Mouse (Mus musculus) heart, embryonic 13.5 days (tissue): ENCODE results near the gene Abtb2. TPM values are rescaled to one million over a fixed set of nuclear protein-coding genes. Genes with fewer than 3 reads are reported as not detected.

Experiments
- ATAC-seq: fragments of 200-750 bp; cut with Nextera tagmentation; 2 replicates; pipeline ENCODE4 v1.8.0; 2017; ENCODE audit warnings: moderate TSS enrichment; ENCODE audit not compliant: insufficient number of reproducible peaks, low FRiP score, low TSS enrichment; ENCODE audit errors: extremely low read depth
- H3K27ac ChIP-seq: fragments of 300-500 bp; sonication (generic); replicated peaks from 2 replicates; pipeline ENCODE4 v1.5.1; 2015; ENCODE audit warnings: moderate library complexity, mild to moderate bottlenecking, inconsistent platforms
- H3K27me3 ChIP-seq: fragments of 300-500 bp; sonication (generic); replicated peaks from 2 replicates; pipeline ENCODE4 v1.6.1; 2015; ENCODE audit warnings: mild to moderate bottlenecking, inconsistent platforms
- H3K36me3 ChIP-seq: fragments of 300-500 bp; sonication (generic); 2 replicates; pipeline ENCODE4 v1.6.1; 2015; ENCODE audit warnings: mild to moderate bottlenecking, inconsistent platforms
- H3K4me1 ChIP-seq: fragments of 300-500 bp; sonication (generic); 2 replicates; pipeline ENCODE4 v1.6.1; 2015; ENCODE audit warnings: inconsistent platforms
- H3K4me2 ChIP-seq: fragments of 300-500 bp; sonication (generic); 2 replicates; pipeline ENCODE4 v1.6.1; 2015; ENCODE audit warnings: inconsistent platforms, mild to moderate bottlenecking, moderate library complexity
- H3K4me3 ChIP-seq: fragments of 300-500 bp; sonication (generic); 2 replicates; pipeline ENCODE4 v1.5.1; 2015; ENCODE audit warnings: moderate library complexity, mild to moderate bottlenecking, inconsistent platforms
- H3K9ac ChIP-seq: fragments of 300-500 bp; sonication (generic); 2 replicates; pipeline ENCODE4 v1.6.1; 2015; ENCODE audit warnings: inconsistent platforms, mild to moderate bottlenecking, moderate library complexity
- H3K9me3 ChIP-seq: fragments of 300-500 bp; sonication (generic); 2 replicates; pipeline ENCODE4 v1.6.1; 2016; ENCODE audit warnings: inconsistent platforms
- WGBS: fragments of 180-500 bp; shearing (Covaris S2); methylation state at CpG from one replicate; pipeline ENCODE4 v1.1.7; 2015; ENCODE audit warnings: mixed read lengths; 5-methylcytosine and 5-hydroxymethylcytosine counted together
- polyA plus RNA-seq: library from polyadenylated mRNA; unstranded; fragments of >200 nt; fragmentation: Nextera tagmentation; extraction: Ambion mirVana; gene quantifications from 2 replicates; pipeline ENCODE4 v1.2.1, GENCODE M21; 2015

Gene Abtb2
- polyA plus RNA-seq, 1 experiment from 2014 or later, result 17.4 TPM

- H3K36me3 ChIP-seq, result no peaks in the 10 kb centered on the region
- no peak overlapping the region for H3K9ac ChIP-seq
- H3K27me3 ChIP-seq, result no peaks in the 10 kb centered on the region
- no peak overlapping the region for H3K4me3 ChIP-seq
- H3K4me2 ChIP-seq, result no peak overlapping the region
- peaks cover 60% of the 10 kb centered on the region for H3K4me1 ChIP-seq
- ATAC-seq, result no peak
- H3K9me3 ChIP-seq, result no peaks in the 10 kb centered on the region
- H3K27ac ChIP-seq, result peak overlapping the region; percentile 29; the same call in 1 of the 2 replicates
These were observed 52.3 kb downstream of the Abtb2 start for GRCm38 (mm10) chr2:103618407-103618806.

GRCm38 (mm10) chr2:103622950-103623349 lies 56.8 kb downstream of the Abtb2 start:
- Histone ChIP-seq H3K4me3 (no peak overlapping the region), H3K27me3 (no peaks in the 10 kb centered on the region), H3K36me3 (no peaks in the 10 kb centered on the region), H3K9me3 (no peaks in the 10 kb centered on the region), H3K9ac (no peak overlapping the region; the same call in 1 of the 2 replicates), H3K4me2 (no peak overlapping the region), H3K27ac (no peak overlapping the region), H3K4me1 (peaks cover 78% of the 10 kb centered on the region)
- ATAC-seq, result no peak
- WGBS, result 65% methylated on average over 4 of the region's 4 CpGs

GRCm38 (mm10) chr2:103625349-103625932 lies 59.3 kb downstream of the Abtb2 start:
- 0 out of 2 replicates have a peak, but pooled peaks have one; percentile 14 for ATAC-seq
- Histone ChIP-seq H3K27me3 (no peaks in the 10 kb centered on the region), H3K9ac (peak overlapping the region; percentile 15; the same call in 1 of the 2 replicates), H3K27ac (peak overlapping the region; percentile 63), H3K9me3 (no peaks in the 10 kb centered on the region), H3K4me3 (no peak overlapping the region), H3K36me3 (no peaks in the 10 kb centered on the region), H3K4me1 (peaks cover 81% of the 10 kb centered on the region), H3K4me2 (peak overlapping the region; percentile 40)
- 15% methylated on average over 7 of the region's 7 CpGs for WGBS

GRCm38 (mm10) chr2:103627101-103627500 lies 61.0 kb downstream of the Abtb2 start:
- no peak for ATAC-seq
- no peak overlapping the region for H3K4me2 ChIP-seq
- 73% methylated on average over 7 of the region's 7 CpGs for WGBS
- H3K4me1 ChIP-seq, result peaks cover 78% of the 10 kb centered on the region
- no peak overlapping the region for H3K27ac ChIP-seq
- H3K4me3 ChIP-seq, result no peak overlapping the region
- H3K9me3 ChIP-seq, result no peaks in the 10 kb centered on the region
- H3K27me3 ChIP-seq, result no peaks in the 10 kb centered on the region
- no peak overlapping the region for H3K9ac ChIP-seq
- no peaks in the 10 kb centered on the region for H3K36me3 ChIP-seq

GRCm38 (mm10) chr2:103629956-103630355 lies 63.8 kb downstream of the Abtb2 start:
- 49% methylated on average over 5 of the region's 5 CpGs for WGBS
- peaks cover 82% of the 10 kb centered on the region for H3K4me1 ChIP-seq
- H3K4me3 ChIP-seq, result no peak overlapping the region
- no peaks in the 10 kb centered on the region for H3K27me3 ChIP-seq
- no peaks in the 10 kb centered on the region for H3K36me3 ChIP-seq
- H3K9me3 ChIP-seq, result no peaks in the 10 kb centered on the region
- no peak overlapping the region for H3K27ac ChIP-seq
- no peak for ATAC-seq
- H3K4me2 ChIP-seq, result no peak overlapping the region
- no peak overlapping the region for H3K9ac ChIP-seq

GRCm38 (mm10) chr2:103631293-103631717 lies 65.2 kb downstream of the Abtb2 start:
- Histone ChIP-seq H3K9ac (no peak overlapping the region), H3K27me3 (no peaks in the 10 kb centered on the region), H3K4me3 (no peak overlapping the region), H3K4me1 (peaks cover 68% of the 10 kb centered on the region), H3K4me2 (no peak overlapping the region), H3K27ac (no peak overlapping the region), H3K9me3 (no peaks in the 10 kb centered on the region), H3K36me3 (no peaks in the 10 kb centered on the region)
- no peak for ATAC-seq
- 76% methylated on average over 7 of the region's 7 CpGs for WGBS

GRCm38 (mm10) chr2:103632136-103632925 lies 66.2 kb downstream of the Abtb2 start:
- Histone ChIP-seq H3K4me3 (no peak overlapping the region), H3K9me3 (no peaks in the 10 kb centered on the region), H3K27ac (peak overlapping the region; percentile 54), H3K4me1 (peaks cover 69% of the 10 kb centered on the region), H3K27me3 (no peaks in the 10 kb centered on the region), H3K9ac (peak overlapping the region; percentile 35; the same call in 1 of the 2 replicates), H3K36me3 (no peaks in the 10 kb centered on the region), H3K4me2 (peak overlapping the region; percentile 24)
- WGBS, result 38% methylated on average over 5 of the region's 6 CpGs
- ATAC-seq, result no peak

- Histone ChIP-seq H3K4me2 (no peak overlapping the region), H3K36me3 (no peaks in the 10 kb centered on the region), H3K27me3 (no peaks in the 10 kb centered on the region), H3K9ac (0 out of 2 replicates have a peak overlapping the region, but pooled peaks have one; percentile 35), H3K27ac (peak overlapping the region; percentile 54; the same call in 1 of the 2 replicates), H3K4me3 (no peak overlapping the region), H3K9me3 (no peaks in the 10 kb centered on the region), H3K4me1 (peaks cover 71% of the 10 kb centered on the region)
- WGBS, result 85% methylated on average over 2 of the region's 2 CpGs
- no peak for ATAC-seq
These were observed 66.8 kb downstream of the Abtb2 start for GRCm38 (mm10) chr2:103632926-103633250.

- Histone ChIP-seq H3K9ac (no peak overlapping the region), H3K4me2 (no peak overlapping the region), H3K9me3 (no peaks in the 10 kb centered on the region), H3K27ac (no peak overlapping the region), H3K4me3 (no peak overlapping the region), H3K4me1 (peaks cover 74% of the 10 kb centered on the region), H3K36me3 (no peaks in the 10 kb centered on the region), H3K27me3 (no peaks in the 10 kb centered on the region)
- no peak for ATAC-seq
- 87% methylated on average over 3 of the region's 3 CpGs for WGBS
These were observed 69.8 kb downstream of the Abtb2 start for GRCm38 (mm10) chr2:103635731-103636487.

GRCm38 (mm10) chr2:103637385-103637784 lies 71.3 kb downstream of the Abtb2 start:
- 81% methylated on average over 1 of the region's 1 CpGs for WGBS
- H3K27me3 ChIP-seq, result no peaks in the 10 kb centered on the region
- no peaks in the 10 kb centered on the region for H3K36me3 ChIP-seq
- no peak overlapping the region for H3K4me3 ChIP-seq
- no peaks in the 10 kb centered on the region for H3K9me3 ChIP-seq
- no peak overlapping the region for H3K4me2 ChIP-seq
- H3K4me1 ChIP-seq, result peaks cover 73% of the 10 kb centered on the region
- H3K9ac ChIP-seq, result no peak overlapping the region
- no peak for ATAC-seq
- H3K27ac ChIP-seq, result no peak overlapping the region

- 90% methylated on average over 5 of the region's 5 CpGs for WGBS
- Histone ChIP-seq H3K9me3 (no peaks in the 10 kb centered on the region), H3K4me1 (peaks cover 71% of the 10 kb centered on the region), H3K27me3 (no peaks in the 10 kb centered on the region), H3K4me2 (no peak overlapping the region), H3K4me3 (no peak overlapping the region), H3K9ac (no peak overlapping the region), H3K36me3 (no peaks in the 10 kb centered on the region), H3K27ac (no peak overlapping the region)
- no peak for ATAC-seq
These were observed 71.8 kb downstream of the Abtb2 start for GRCm38 (mm10) chr2:103637943-103638342.
